Mouse (Mus musculus): Measurements from ENCODE around the gene Gdf9. TPM values are rescaled to one million over a fixed set of nuclear protein-coding genes. Genes with fewer than 3 reads are reported as not detected.

The Gdf9 gene
- polyA plus RNA-seq, 1 experiment from 2014 or later, result 3.1 TPM

DNA sequence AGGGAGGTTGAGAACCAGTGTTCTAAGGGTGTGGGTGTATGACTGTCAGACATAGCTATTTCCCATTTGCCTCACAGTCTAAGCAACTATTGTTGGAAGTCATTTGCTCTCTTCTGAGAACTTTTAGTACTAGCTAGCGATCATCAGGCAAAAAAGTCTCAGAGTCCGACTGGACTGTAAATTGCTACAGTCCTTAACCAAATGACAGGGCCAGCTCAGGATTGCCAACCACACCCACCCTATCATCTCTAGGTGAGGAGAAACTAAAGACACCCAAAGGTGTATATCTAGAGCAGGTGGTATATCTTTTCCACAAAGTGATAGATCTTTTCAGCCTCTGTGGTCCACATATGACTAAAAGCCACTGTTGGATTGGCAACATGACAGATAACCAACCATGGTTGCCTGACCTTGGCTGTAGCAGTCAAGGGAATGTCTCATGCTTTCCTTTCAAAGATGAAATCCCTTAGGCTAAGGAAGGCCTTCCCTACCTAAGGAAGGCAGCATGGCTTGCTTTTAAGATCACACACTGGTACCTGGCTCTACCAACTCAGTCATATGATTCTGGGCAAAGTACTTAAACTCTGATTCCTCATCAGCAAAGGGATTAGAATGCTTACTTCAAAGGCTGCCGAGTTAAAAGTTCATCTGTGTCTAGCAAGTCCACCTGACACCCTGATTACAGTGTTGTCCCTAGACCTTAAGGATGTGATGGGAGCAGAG is 2.7 kb upstream of the Gdf9 start:
- Histone ChIP-seq H3K9me3 (no peaks in the 10 kb centered on the region), H3K4me2 (no peak overlapping the region), H3K36me3 (peaks cover 9% of the 10 kb centered on the region), H3K27ac (no peak overlapping the region), H3K27me3 (no peaks in the 10 kb centered on the region), H3K4me3 (no peak overlapping the region), H3K9ac (no peak overlapping the region), H3K4me1 (peaks cover 11% of the 10 kb centered on the region)
- ATAC-seq (ENCODE audit: insufficient number of reproducible peaks, insufficient read depth, low FRiP score, low TSS enrichment, low read depth), result no peak
- WGBS, result 92% methylated on average over 3 of the region's 3 CpGs

DNA sequence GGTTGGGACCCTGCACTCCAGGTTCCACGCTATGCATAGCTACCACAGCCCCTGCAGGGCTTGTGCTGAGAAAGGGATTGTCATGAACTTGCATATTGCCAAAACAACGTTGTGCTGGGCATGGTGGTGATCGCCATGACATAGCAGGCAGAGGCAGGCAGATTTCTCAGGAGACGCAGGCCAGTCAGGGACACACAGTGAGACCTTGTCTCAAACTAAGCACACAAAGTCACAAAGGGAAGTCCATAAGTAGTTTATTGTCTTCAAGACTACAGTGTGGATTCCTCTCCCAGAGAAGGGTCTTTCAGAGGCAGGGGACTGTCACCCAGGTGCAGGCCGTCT is 2.1 kb upstream of the Gdf9 start:
- H3K36me3 ChIP-seq, result peaks cover 9% of the 10 kb centered on the region
- ATAC-seq (ENCODE audit: insufficient number of reproducible peaks, insufficient read depth, low FRiP score, low TSS enrichment, low read depth), result no peak
- H3K4me3 ChIP-seq, result no peak overlapping the region
- 96% methylated on average over 5 of the region's 5 CpGs for WGBS
- H3K27me3 ChIP-seq, result no peaks in the 10 kb centered on the region
- no peak overlapping the region for H3K27ac ChIP-seq
- no peak overlapping the region for H3K9ac ChIP-seq
- peaks cover 11% of the 10 kb centered on the region for H3K4me1 ChIP-seq
- no peaks in the 10 kb centered on the region for H3K9me3 ChIP-seq
- H3K4me2 ChIP-seq, result no peak overlapping the region

DNA sequence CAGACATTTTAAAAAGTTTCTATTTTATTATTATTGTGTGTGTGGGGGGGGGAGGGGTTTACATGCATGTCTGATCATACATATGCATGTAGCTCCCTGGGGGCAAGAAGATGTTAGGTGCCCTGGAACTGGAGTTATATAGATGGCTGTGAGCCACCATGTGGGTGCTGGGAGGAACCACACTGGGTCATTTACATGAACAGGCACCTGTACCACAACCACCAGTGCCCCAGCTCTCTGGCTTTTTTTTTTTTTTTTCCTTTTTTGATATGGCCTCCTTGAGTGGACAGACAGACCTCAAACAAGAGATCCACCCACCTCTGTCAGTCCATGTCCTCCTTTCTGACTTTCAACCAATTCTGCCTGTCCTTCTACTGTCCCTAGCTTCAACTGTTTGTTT is 1.6 kb upstream of the Gdf9 start:
- no peak overlapping the region for H3K27ac ChIP-seq
- H3K4me1 ChIP-seq, result peaks cover 11% of the 10 kb centered on the region
- no peak for ATAC-seq (ENCODE audit: insufficient number of reproducible peaks, insufficient read depth, low FRiP score, low TSS enrichment, low read depth)
- H3K9ac ChIP-seq, result no peak overlapping the region
- H3K4me3 ChIP-seq, result 0 out of 2 replicates have a peak overlapping the region, but pooled peaks have one; percentile 85
- peaks cover 9% of the 10 kb centered on the region for H3K36me3 ChIP-seq
- no peaks in the 10 kb centered on the region for H3K9me3 ChIP-seq
- H3K4me2 ChIP-seq, result peak overlapping the region; percentile 66
- H3K27me3 ChIP-seq, result no peaks in the 10 kb centered on the region

DNA sequence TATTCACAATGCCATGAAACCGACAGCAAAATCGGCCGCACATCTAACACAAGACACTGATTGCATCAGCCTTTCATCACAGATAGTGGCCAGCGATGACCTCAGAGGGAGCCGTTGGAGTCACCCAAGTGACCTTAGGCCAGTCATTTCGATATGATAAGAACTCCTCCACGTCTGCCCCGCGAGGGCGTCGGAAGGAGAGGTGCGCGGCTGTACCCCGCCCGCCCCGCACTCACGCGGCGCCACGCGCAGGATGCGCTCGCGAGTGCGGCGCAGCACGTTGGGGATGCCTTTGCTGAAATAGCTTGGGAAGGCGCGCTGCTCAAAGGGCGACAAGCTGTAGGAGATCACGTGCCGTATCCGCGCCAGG is 538 bp upstream of the Gdf9 start:
- H3K9me3 ChIP-seq, result no peaks in the 10 kb centered on the region
- H3K4me3 ChIP-seq, result peak overlapping the region; percentile 85
- no peaks in the 10 kb centered on the region for H3K27me3 ChIP-seq
- peak overlapping the region; percentile 73 for H3K27ac ChIP-seq
- H3K36me3 ChIP-seq, result peaks cover 9% of the 10 kb centered on the region
- peak; percentile 23 for ATAC-seq (ENCODE audit: insufficient number of reproducible peaks, insufficient read depth, low FRiP score, low TSS enrichment, low read depth)
- H3K9ac ChIP-seq, result peak overlapping the region; percentile 92
- H3K4me2 ChIP-seq, result peak overlapping the region; percentile 66
- under 1% methylated on average over 34 of the region's 34 CpGs for WGBS
- peaks cover 11% of the 10 kb centered on the region for H3K4me1 ChIP-seq

DNA sequence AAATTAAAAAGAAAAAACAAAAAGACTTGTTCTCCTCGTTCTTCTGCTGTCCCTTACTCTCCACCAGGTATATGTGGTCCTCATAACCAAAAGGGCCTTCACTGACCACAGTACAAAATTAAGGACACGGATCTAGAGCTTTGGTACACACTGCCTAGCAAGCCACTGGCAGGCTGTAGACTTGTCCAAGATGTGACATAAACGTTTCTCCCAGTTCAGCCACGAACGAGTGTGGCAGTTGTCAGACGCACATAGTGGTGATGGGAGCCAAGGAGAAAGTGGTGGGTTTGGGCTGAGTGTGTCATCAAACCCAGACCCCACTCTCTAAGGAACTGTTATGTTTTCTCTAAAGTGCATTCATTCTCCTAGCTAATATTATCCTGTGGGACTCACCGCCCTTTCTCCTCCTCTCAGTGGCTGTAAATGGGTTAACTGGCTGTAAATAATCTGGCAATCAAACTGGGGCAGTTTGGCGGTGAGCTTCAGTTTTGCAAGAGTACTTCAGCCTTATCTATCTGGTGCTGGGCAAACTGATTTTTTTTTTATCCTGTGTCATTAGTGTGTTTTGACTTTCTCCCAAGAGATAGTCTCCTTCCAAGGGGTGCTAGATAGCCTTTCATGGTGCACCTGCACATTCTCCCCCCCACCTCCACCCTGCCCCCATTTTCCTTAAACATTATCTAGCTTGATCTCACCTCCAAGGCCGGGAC is 679 bp downstream of the Gdf9 start:
- H3K36me3 ChIP-seq, result peaks cover 9% of the 10 kb centered on the region
- ATAC-seq (ENCODE audit: insufficient number of reproducible peaks, insufficient read depth, low FRiP score, low TSS enrichment, low read depth), result peak; percentile 35
- H3K27me3 ChIP-seq, result no peaks in the 10 kb centered on the region
- peak overlapping the region; percentile 85 for H3K4me3 ChIP-seq
- no peaks in the 10 kb centered on the region for H3K9me3 ChIP-seq
- H3K4me2 ChIP-seq, result peak overlapping the region; percentile 66
- peak overlapping the region; percentile 92 for H3K9ac ChIP-seq
- WGBS, result 19% methylated on average over 9 of the region's 9 CpGs
- peak overlapping the region; percentile 73 for H3K27ac ChIP-seq
- H3K4me1 ChIP-seq, result peaks cover 11% of the 10 kb centered on the region

DNA sequence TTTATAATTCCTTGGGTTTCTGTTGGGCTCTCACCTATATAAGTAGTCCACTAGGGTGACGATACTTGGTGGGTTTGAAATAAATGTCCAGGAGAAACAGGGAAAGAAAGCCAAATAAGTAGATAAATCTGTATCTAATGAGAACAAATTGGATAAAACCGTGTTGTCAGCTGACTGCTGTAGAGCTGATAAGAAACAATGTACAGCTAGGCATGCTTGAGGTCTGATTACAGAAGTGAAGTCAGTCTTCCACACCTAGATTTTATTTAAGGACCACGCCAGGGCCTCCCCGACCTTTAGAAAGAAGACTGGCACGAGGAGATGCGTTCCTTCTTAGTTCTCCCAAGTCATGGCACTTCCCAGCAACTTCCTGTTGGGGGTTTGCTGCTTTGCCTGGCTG is 2.2 kb downstream of the Gdf9 start:
- H3K9me3 ChIP-seq, result no peaks in the 10 kb centered on the region
- ATAC-seq (ENCODE audit: insufficient number of reproducible peaks, insufficient read depth, low FRiP score, low TSS enrichment, low read depth), result no peak
- no peak overlapping the region for H3K27ac ChIP-seq
- H3K4me3 ChIP-seq, result no peak overlapping the region
- 67% methylated on average over 6 of the region's 6 CpGs for WGBS
- H3K36me3 ChIP-seq, result peaks cover 8% of the 10 kb centered on the region
- H3K9ac ChIP-seq, result no peak overlapping the region
- peaks cover 11% of the 10 kb centered on the region for H3K4me1 ChIP-seq
- no peak overlapping the region for H3K4me2 ChIP-seq
- no peaks in the 10 kb centered on the region for H3K27me3 ChIP-seq

DNA sequence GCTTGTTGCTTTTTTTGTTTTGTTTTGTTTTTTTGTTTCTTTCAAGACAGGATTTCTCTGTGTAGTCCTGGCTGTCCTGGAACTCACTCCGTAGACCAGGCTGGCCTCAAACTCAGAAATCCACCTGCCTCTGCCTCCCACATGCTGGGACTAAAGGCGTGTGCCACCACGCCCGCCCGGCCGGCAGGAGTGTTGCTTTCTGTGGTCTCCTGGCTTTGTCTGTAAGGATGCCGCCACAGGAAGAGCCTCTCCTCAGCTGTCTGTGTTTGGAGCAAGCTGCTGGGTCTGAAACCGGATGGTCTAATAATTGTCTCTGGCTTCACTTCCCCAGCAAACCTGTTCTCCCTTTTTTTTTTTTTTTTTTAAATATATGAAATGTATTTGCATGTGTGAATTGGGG is 4.7 kb downstream of the Gdf9 start:
- no peaks in the 10 kb centered on the region for H3K36me3 ChIP-seq
- no peak overlapping the region for H3K27ac ChIP-seq
- H3K4me1 ChIP-seq, result peaks cover 5% of the 10 kb centered on the region; the same call in 1 of the 2 replicates
- no peak for ATAC-seq (ENCODE audit: insufficient number of reproducible peaks, insufficient read depth, low FRiP score, low TSS enrichment, low read depth)
- H3K4me2 ChIP-seq, result no peak overlapping the region
- no peak overlapping the region for H3K4me3 ChIP-seq
- H3K9me3 ChIP-seq, result no peaks in the 10 kb centered on the region
- H3K9ac ChIP-seq, result no peak overlapping the region
- WGBS, result 86% methylated on average over 8 of the region's 8 CpGs
- no peaks in the 10 kb centered on the region for H3K27me3 ChIP-seq

DNA sequence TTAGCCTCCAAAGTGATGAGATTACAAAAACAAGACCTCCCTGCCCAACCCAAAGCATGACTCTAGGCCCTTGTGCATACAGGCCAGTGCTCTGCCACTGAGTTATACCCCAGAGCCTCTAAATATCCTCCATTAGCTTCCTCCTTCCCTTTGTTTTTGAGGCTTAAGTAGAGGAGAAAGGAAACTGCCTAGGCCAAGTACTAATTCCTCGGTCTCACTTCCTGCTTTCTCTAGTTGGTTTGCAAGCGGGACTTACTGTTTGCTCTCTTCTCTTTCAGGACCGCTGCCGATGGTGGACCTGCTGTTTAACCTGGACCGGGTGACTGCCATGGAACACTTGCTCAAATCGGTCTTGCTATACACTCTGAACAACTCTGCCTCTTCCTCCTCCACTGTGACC is 5.5 kb downstream of the Gdf9 start:
- H3K4me2 ChIP-seq, result no peak overlapping the region
- 88% methylated on average over 6 of the region's 6 CpGs for WGBS
- H3K27me3 ChIP-seq, result no peaks in the 10 kb centered on the region
- no peak overlapping the region for H3K9ac ChIP-seq
- H3K9me3 ChIP-seq, result no peaks in the 10 kb centered on the region
- no peak overlapping the region for H3K4me3 ChIP-seq
- H3K36me3 ChIP-seq, result no peaks in the 10 kb centered on the region
- no peak overlapping the region for H3K27ac ChIP-seq
- H3K4me1 ChIP-seq, result peaks cover 3% of the 10 kb centered on the region; the same call in 1 of the 2 replicates
- no peak for ATAC-seq (ENCODE audit: insufficient number of reproducible peaks, insufficient read depth, low FRiP score, low TSS enrichment, low read depth)

DNA sequence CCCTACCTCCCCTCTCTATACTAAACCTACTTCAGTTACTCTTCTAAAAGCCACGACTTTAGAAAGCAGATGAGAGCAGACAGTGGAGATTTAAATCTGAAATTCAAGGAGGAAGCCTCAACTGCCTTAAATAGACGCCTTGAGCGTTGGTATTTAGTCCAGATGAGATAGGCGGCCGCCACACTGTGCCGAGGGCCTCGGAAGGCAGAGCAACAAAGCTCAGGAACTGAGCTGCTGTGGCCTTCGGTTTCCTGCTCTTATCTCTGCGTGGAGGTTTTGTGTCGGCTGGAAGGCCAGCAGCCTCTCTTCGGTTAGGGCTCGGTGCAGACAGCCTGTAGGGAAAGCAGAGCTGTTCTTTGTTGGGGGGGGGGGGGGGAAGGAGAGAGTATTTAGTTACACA is 11.1 kb downstream of the Gdf9 start:
- H3K27ac ChIP-seq, result peak overlapping the region; percentile 72; the same call in 1 of the 2 replicates
- H3K4me2 ChIP-seq, result 0 out of 2 replicates have a peak overlapping the region, but pooled peaks have one; percentile 9
- WGBS, result 31% methylated on average over 12 of the region's 12 CpGs
- H3K4me3 ChIP-seq, result 0 out of 2 replicates have a peak overlapping the region, but pooled peaks have one; percentile 3
- no peaks in the 10 kb centered on the region for H3K36me3 ChIP-seq
- H3K4me1 ChIP-seq, result peaks cover 4% of the 10 kb centered on the region; the same call in 1 of the 2 replicates
- H3K9me3 ChIP-seq, result no peaks in the 10 kb centered on the region
- H3K9ac ChIP-seq, result 0 out of 2 replicates have a peak overlapping the region, but pooled peaks have one; percentile 27
- no peaks in the 10 kb centered on the region for H3K27me3 ChIP-seq
- ATAC-seq (ENCODE audit: insufficient number of reproducible peaks, insufficient read depth, low FRiP score, low TSS enrichment, low read depth), result no peak

DNA sequence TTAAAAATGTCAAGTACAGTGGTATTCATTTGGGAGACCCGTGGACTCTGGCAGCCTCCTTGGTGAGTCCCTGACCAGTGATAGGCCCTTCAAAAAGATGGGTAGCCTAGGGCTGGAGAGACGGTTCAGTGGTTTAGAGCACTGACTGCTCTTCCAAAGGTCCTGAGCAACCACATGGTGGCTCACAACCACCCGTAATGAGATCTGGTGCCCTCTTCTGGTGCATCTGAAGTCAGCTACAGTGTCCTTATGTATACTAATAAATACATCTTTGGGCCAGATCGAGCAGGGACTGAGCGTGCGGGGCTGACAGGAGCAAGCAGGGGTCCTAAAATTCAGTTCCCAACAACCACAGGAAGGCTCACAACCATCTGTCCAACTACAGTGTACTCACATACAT is 13.0 kb downstream of the Gdf9 start:
- no peak for ATAC-seq (ENCODE audit: insufficient number of reproducible peaks, insufficient read depth, low FRiP score, low TSS enrichment, low read depth)
- H3K9ac ChIP-seq, result no peak overlapping the region
- peaks cover 4% of the 10 kb centered on the region; the same call in 1 of the 2 replicates for H3K4me1 ChIP-seq
- no peaks in the 10 kb centered on the region for H3K36me3 ChIP-seq
- H3K4me3 ChIP-seq, result no peak overlapping the region
- H3K9me3 ChIP-seq, result no peaks in the 10 kb centered on the region
- H3K27me3 ChIP-seq, result no peaks in the 10 kb centered on the region
- 38% methylated on average over 6 of the region's 6 CpGs for WGBS
- H3K4me2 ChIP-seq, result no peak overlapping the region
- no peak overlapping the region for H3K27ac ChIP-seq

DNA sequence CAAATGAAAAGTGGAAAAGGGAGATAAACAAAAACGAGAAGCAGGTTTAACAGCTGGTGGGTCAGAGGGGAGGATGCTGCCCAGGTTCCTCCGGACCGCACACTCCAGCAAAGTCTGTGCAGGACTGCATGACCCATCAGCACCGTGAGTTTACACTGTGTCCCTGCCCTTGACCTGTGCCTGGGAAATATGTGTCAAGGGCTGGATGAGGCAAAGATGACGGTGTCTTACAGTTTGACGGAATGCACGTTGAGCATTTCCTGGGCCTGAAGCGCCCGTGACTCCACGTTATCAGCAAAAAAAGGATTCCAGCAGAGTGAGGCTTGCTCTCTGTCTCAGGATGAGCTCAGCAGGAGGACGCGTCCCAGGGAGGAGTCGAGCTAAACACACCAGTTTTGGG is 14.7 kb downstream of the Gdf9 start:
- 64% methylated on average over 13 of the region's 13 CpGs for WGBS
- Histone ChIP-seq H3K9ac (no peak overlapping the region), H3K9me3 (no peaks in the 10 kb centered on the region), H3K36me3 (no peaks in the 10 kb centered on the region), H3K4me1 (peaks cover 4% of the 10 kb centered on the region; the same call in 1 of the 2 replicates), H3K4me2 (no peak overlapping the region), H3K4me3 (no peak overlapping the region), H3K27me3 (no peaks in the 10 kb centered on the region), H3K27ac (no peak overlapping the region)
- no peak for ATAC-seq (ENCODE audit: insufficient number of reproducible peaks, insufficient read depth, low FRiP score, low TSS enrichment, low read depth)

DNA sequence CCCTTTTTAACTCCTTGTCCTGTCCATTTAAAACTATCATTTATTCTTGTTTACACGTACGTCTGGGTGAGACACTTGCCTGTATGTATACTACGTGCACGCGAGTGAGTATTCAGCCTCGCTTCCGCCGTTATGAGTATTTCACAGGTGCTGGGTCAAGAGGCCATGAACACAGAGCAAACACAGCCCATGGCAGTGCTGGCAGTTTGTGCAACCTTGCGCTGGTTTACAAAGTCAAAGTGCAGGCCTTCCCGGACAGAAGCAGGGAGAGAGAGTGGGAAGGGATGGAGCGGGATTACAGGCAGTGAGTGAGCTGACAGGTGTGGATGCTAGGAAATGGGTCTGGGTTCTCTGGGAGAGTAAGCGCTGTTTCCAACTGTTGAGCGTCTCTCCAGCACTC is 15.4 kb downstream of the Gdf9 start:
- no peak overlapping the region for H3K4me3 ChIP-seq
- 85% methylated on average over 13 of the region's 13 CpGs for WGBS
- ATAC-seq (ENCODE audit: insufficient number of reproducible peaks, insufficient read depth, low FRiP score, low TSS enrichment, low read depth), result no peak
- no peak overlapping the region for H3K4me2 ChIP-seq
- no peak overlapping the region for H3K9ac ChIP-seq
- H3K36me3 ChIP-seq, result no peaks in the 10 kb centered on the region
- H3K27me3 ChIP-seq, result no peaks in the 10 kb centered on the region
- H3K9me3 ChIP-seq, result no peaks in the 10 kb centered on the region
- H3K27ac ChIP-seq, result no peak overlapping the region
- peaks cover 4% of the 10 kb centered on the region; the same call in 1 of the 2 replicates for H3K4me1 ChIP-seq

Measured in embryonic facial prominence, embryonic 13.5 days (tissue).